Mouse (Mus musculus): Measurements from ENCODE around the gene Bbs1.

DNA sequence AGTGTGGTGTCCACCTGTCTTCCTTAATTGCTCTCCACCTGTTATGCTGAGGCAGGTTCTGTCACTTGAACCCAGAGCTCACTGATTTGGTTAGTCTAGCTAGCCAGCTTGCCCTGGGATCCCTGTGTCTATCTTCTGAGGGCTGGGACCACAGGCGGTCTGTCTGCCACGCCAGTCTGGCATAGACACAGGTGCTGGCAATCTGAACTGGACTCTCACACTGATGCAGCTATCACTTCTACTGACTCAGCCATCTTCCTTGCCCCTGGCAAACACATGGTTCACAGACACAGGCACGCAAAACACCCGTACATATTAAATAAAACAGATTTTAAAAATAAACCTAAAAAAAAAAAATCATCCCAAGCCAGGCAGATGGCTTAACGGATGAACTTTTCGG is 69.4 kb downstream of the Bbs1 start:
- TF ChIP-seq POLR2A (IDR thresholded peaks at IDR 0.05; ENCODE audit: borderline replicate concordance, extremely low read depth, low read depth, low read length) (no peak), CTCF (IDR thresholded peaks at IDR 0.05; ENCODE audit: insufficient read depth, low read length) (no peak)
